Mouse (Mus musculus) gastrocnemius, postnatal 14 days (tissue): ENCODE results near the gene Zbtb4. TPM values are rescaled to one million over a fixed set of nuclear protein-coding genes. Genes with fewer than 3 reads are reported as not detected.
"Not testable (repeated sequence)": the region's sequence is repeated elsewhere in the genome, so short reads cannot be mapped to it uniquely, and the experiment has no call there.

Experiments
- DNase-seq: peaks from one replicate; pipeline ENCODE4 v3.0.0; 2021; ENCODE audit warnings: mixed read lengths
- intact Hi-C: fragments of 180-260 bp; cut with DNase I; formaldehyde crosslinking; loops from one replicate; pipeline ENCODE4 v1.15.1; 2025; ENCODE audit warnings: low total_unique reads
- long read RNA-seq, 2 experiments: library from polyadenylated mRNA; stranded (forward); transcript quantifications; one replicate each; pipeline ENCODE4 v2.0.0; 2021
- total RNA-seq, 2 experiments: library from RNA; stranded (reverse); gene quantifications; 2 replicates each; pipeline ENCODE4 v1.2.3; 2021

Zbtb4 gene
- 10 to 100 TPM; 18.2 to 21.3 TPM for total RNA-seq
- long read RNA-seq, experiment 1, partial matches to known transcripts: 0 of 9 reads
- long read RNA-seq, experiment 1, other reads (novel, unspliced or antisense): 9 of 9 reads
- long read RNA-seq, experiment 2, full-length matches to known transcripts: 1 of 11 reads
- long read RNA-seq, experiment 2, partial matches to known transcripts: 2 of 11 reads
- long read RNA-seq, experiment 2, other reads (novel, unspliced or antisense): 8 of 11 reads

GRCm38 (mm10) chr11:69765221-69766125, at the start of gene Zbtb4:
Gene Zbtb4 (plus strand): TSS chr11:69765912.
- intact Hi-C loops: no loop called here
- peak; percentile 58 for DNase-seq

DNA sequence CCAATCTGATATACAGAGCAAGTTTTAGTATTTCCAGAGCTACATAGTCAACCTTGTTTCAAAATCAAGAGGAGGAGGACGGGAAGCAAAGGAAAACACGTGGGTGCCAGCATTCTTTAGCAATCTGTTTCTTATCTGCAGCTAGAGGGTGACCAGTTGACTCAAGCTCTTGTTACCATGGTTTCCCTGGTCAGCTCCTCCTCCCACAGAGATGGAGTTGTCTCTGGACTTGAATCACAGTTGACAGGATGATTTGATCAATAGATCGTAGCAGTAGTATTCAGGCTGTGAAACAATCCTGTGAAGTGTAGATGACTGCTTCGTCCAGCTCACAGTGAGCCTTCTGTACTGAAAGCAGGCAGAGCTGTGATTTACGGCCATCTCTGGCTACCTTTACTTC, 49.8 kb upstream of the Zbtb4 start:
- DNase-seq: no peak
- intact Hi-C loops: no loop called here

DNA sequence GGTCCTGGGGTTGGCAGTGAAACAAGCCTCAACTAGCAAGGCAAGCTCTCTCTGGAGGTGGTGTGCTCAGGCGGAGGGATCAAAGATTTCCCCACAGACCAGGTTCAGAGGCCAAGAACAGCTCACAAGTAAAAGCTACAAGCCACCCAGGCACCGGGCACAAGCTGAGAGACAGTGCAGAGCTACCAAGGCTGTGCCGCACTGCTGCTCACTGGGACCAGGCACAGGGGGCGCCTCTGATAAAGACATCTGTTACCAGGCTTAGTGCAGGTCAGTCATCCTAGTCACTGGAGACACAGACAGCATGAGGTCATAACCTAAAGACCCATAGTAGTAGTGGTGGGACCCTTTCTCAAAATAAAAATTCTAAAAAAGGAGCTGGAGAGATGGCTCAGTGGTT, 48.8 kb upstream of the Zbtb4 start:
- intact Hi-C loops: no loop called here
- no peak for DNase-seq

DNA sequence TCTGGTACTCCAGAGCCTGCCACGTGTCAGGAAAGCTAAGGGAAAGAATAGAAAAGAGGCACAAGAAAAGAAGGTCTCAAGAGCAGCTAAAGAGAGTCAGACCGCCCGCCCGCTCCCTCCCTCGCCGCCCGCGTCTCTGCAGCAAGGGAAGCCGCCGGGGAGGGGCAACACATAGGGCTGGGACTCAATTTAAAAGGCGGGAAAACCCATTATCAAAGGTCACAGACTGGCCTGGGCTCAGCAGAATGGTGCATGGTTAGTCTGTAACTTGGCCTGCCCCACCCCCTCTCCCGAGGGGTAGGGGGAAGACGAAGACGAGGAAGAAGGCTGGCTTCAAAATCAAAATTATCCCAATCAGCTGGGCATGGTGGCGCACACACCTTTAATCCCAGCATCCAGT, 47.1 kb upstream of the Zbtb4 start:
- intact Hi-C loops: no loop called here
- no peak for DNase-seq

- intact Hi-C loops: no loop called here
- no peak for DNase-seq
Measured at GRCm38 (mm10) chr11:69719423-69719822, 46.3 kb upstream of the Zbtb4 start.

GRCm38 (mm10) chr11:69720852-69721251, 44.9 kb upstream of the Zbtb4 start:
- DNase-seq: no peak
- intact Hi-C loops: no loop called here

- intact Hi-C loops: no loop called here
- no peak for DNase-seq
Measured at GRCm38 (mm10) chr11:69723074-69723473, 42.6 kb upstream of the Zbtb4 start.

DNA sequence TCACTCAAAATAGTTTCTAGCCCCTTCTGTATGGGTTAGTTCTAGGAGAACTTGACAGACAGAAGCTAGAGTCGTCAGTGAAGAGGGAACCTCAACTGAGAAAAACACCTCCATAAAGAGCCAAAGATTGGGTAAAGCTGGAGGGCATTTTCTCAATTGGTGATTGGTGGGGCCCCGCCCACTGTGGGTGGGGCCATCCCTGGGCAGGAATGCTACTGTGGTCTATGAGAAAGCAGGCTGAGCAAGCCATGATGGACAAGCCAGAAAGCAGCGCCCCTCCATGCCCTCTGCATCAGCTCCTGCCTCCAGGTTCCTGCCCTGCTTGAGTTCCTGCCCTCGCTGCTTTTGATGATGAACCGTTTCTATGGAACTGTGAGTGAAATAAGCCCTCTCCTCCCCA, 39.8 kb upstream of the Zbtb4 start:
- no peak for DNase-seq
- intact Hi-C loops: no loop called here

DNA sequence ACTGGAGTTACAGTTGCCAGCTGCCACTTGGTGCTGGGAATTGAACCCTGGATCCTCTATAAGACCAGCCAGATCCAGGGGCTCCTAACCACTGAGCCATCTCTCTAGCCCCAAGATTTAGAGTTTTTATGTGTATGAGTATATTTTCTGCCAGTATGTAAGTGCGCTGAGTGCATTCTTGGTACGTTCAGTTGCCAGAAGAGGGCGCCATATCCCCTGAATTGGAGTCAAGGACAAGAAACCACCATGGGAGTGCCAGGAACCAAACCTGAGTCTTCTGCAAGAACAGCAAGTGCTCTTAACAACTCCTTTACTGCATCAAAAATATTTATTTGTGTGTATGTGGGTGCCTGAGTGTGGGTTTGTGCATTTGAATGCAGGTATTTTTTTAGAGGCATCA, 36.6 kb upstream of the Zbtb4 start:
- peak; percentile 58 for DNase-seq
- intact Hi-C loops: no loop called here

GRCm38 (mm10) chr11:69731408-69731807, 34.3 kb upstream of the Zbtb4 start:
- DNase-seq, intact Hi-C loops: not testable (repeated sequence)

- no peak for DNase-seq
- intact Hi-C loops: loop anchor here (5.0 kb wide), 1 partner anchor 59 kb away; no protein-coding TSS in a partner anchor
Measured at GRCm38 (mm10) chr11:69751635-69752034, 14.1 kb upstream of the Zbtb4 start.

GRCm38 (mm10) chr11:69752686-69753085, 13.0 kb upstream of the Zbtb4 start:
- intact Hi-C loops: loop anchor here (5.0 kb wide), 1 partner anchor 60 kb away; no protein-coding TSS in a partner anchor
- no peak for DNase-seq

GRCm38 (mm10) chr11:69754233-69754632, 11.5 kb upstream of the Zbtb4 start:
- intact Hi-C loops: loop anchor here (5.0 kb wide), 1 partner anchor 62 kb away; no protein-coding TSS in a partner anchor

GRCm38 (mm10) chr11:69754701-69755100, 11.0 kb upstream of the Zbtb4 start:
- no peak for DNase-seq
- intact Hi-C loops: loop anchor here (5.0 kb wide), 1 partner anchor 62 kb away; no protein-coding TSS in a partner anchor

More at GRCm38 (mm10) chr11:69754233-69754632, 11.5 kb upstream of the Zbtb4 start:
- no peak for DNase-seq

- intact Hi-C loops: no loop called here
- no peak for DNase-seq
Measured at GRCm38 (mm10) chr11:69757303-69758089, 8.2 kb upstream of the Zbtb4 start.

DNA sequence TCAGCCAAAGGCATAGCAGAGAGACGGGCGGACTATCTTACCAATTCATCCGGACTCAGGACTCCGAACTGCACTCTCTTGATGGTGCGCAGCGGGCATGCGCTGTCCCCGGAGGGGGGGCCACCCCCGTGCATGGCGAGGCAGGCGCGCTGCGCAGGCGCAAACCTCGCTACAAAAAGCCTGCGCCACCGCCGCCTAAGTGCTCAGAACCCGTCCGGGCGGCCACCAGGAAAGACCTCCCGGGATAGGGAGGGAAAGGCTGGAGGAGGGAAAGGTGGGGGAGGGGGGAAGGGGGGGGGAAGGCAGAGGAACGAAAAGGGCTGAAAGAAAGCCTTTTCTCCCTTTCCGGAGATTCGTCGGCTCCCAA, 7.6 kb upstream of the Zbtb4 start:
- DNase-seq: peak; percentile 97
- intact Hi-C loops: no loop called here

- intact Hi-C loops: no loop called here
Measured at GRCm38 (mm10) chr11:69758478-69758970, 7.2 kb upstream of the Zbtb4 start, which contains the start of gene Polr2a. Gene Polr2a (minus strand): TSS chr11:69758637.

GRCm38 (mm10) chr11:69758971-69759721, 6.6 kb upstream of the Zbtb4 start:
- intact Hi-C loops: no loop called here
- peak; percentile 87 for DNase-seq

More at GRCm38 (mm10) chr11:69758478-69758970, 7.2 kb upstream of the Zbtb4 start, which contains the start of gene Polr2a:
- DNase-seq: peak; percentile 97
